In genomic region chr1:45423915-45424314, GRCm38 (mm10) we compare ENCODE assay signal across 15 mouse cellular contexts.
"Had no signal": no experiment of that assay in that cellular context is flagged by ENCODE, and none has a peak within 500 bp of the region (broad histone marks: within the 10 kb centered on the region; RNA-seq: fewer than 3 reads in every experiment).

No protein-coding gene starts in this region.

- H3K27ac ChIP-seq: neural tube, embryonic 15.5 days; stomach, embryonic 15.5 days; stomach, postnatal 0 days had no signal

- H3K36me3 ChIP-seq: neural tube, embryonic 15.5 days had no signal

- H3K9ac ChIP-seq: neural tube, embryonic 15.5 days; stomach, embryonic 15.5 days had no signal

- DNase-seq: retina, postnatal 1 day; right cerebral cortex, adult 18-20 months; right cerebral cortex, postnatal 14 days; right cerebral cortex, postnatal 25 days; right cerebral cortex, postnatal 4 days; spleen, adult 18-20 months; thymus, adult 18-20 months; thymus, adult 2 months; thymus, postnatal 14 days; thymus, postnatal 25 days; thymus, postnatal 36 days; thymus, postnatal 4 days had no signal

- H3K27me3 ChIP-seq: neural tube, embryonic 15.5 days; stomach, embryonic 15.5 days had no signal

- H3K9me3 ChIP-seq: neural tube, embryonic 15.5 days; stomach, embryonic 15.5 days had no signal

- H3K4me1 ChIP-seq: neural tube, embryonic 15.5 days; stomach, embryonic 15.5 days had no signal

- H3K4me3 ChIP-seq: neural tube, embryonic 15.5 days; stomach, embryonic 15.5 days had no signal
